Mouse (Mus musculus) intestine, embryonic 14.5 days (tissue): ENCODE measurements at regions not wholly inside any gene's neighbourhood (a gene's known extent, or its start where the extent isn't known, plus 50 kb on each side); places are given as distances from the start of the nearest gene placed in this dataset.
A peak's percentile ranks its signal among the peaks of the same experiment; 100 is the strongest.

Source experiments
- ATAC-seq: fragments of 200-750 bp; cut with Nextera tagmentation; replicated peaks from 2 replicates; pipeline ENCODE4 v1.8.0; 2017; ENCODE audit warnings: low read depth, moderate number of reproducible peaks, moderate TSS enrichment, moderate library complexity; ENCODE audit not compliant: low FRiP score, low TSS enrichment
- DNase-seq: peaks from one replicate; pipeline ENCODE4 v3.0.0-alpha.2; 2018; ENCODE audit warnings: low spot score
- H3K27ac ChIP-seq: fragments of 300-500 bp; sonication (generic); 2 replicates; pipeline ENCODE4 v1.5.1; 2014; ENCODE audit warnings: low read depth, mild to moderate bottlenecking, control low read depth
- H3K27me3 ChIP-seq: fragments of 300-500 bp; sonication (generic); replicated peaks from 2 replicates; pipeline ENCODE4 v1.6.1; 2014; ENCODE audit warnings: low read length, control low read depth; ENCODE audit not compliant: control insufficient read depth, insufficient read depth
- H3K36me3 ChIP-seq: fragments of 300-500 bp; sonication (generic); 2 replicates; pipeline ENCODE4 v1.6.1; 2014; ENCODE audit warnings: low read length, control low read depth; ENCODE audit not compliant: control insufficient read depth, insufficient read depth
- H3K4me1 ChIP-seq: fragments of 300-500 bp; sonication (generic); replicated peaks from 2 replicates; pipeline ENCODE4 v1.6.1; 2014; ENCODE audit warnings: low read length, control low read depth, mixed read lengths; ENCODE audit not compliant: control insufficient read depth, insufficient read depth
- H3K4me2 ChIP-seq: fragments of 300-500 bp; sonication (generic); 2 replicates; pipeline ENCODE4 v1.6.1; 2014; ENCODE audit warnings: low read length
- H3K4me3 ChIP-seq: fragments of 300-500 bp; sonication (generic); 2 replicates; pipeline ENCODE4 v1.5.1; 2014; ENCODE audit warnings: low read depth, low read length, control low read depth, mixed read lengths
- H3K9ac ChIP-seq: fragments of 300-500 bp; sonication (generic); 2 replicates; pipeline ENCODE4 v1.6.1; 2014; ENCODE audit warnings: mild to moderate bottlenecking, low read length
- H3K9me3 ChIP-seq: fragments of 300-500 bp; sonication (generic); 2 replicates; pipeline ENCODE4 v1.6.1; 2016; ENCODE audit warnings: low read length, control low read depth; ENCODE audit not compliant: control insufficient read depth
- WGBS: fragments of 180-500 bp; shearing (Covaris S2); extraction: QIAGEN DNeasy Blood & Tissue Kit; methylation state at CpG from one replicate; pipeline ENCODE4 v1.1.7; 2014; 5-methylcytosine and 5-hydroxymethylcytosine counted together

DNA sequence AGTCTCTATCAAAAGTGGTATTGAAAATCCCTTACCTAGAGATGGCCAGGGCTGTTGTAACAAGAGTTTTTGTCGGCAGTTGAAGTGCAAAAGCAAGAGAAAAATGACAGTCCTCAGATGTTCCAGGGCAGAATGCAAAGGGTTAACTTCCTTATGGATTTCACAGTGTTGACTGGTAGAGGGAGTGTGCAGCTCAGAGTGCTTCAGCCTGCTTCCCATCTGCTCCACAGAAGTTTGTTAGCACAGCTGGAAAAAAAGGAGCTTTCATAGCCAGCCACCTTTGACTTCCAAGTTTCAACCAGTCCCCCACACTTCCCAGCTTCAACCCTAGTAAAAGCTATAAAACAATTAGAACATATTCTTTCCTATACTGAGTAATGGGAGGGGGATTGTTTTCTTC, 1098.9 kb downstream of the Slc22a22 start:
- 38% methylated on average over 1 of the region's 1 CpGs for WGBS
- H3K4me2 ChIP-seq: no peak overlapping the region
- no peaks in the 10 kb centered on the region for H3K27me3 ChIP-seq
- no peak overlapping the region for H3K4me3 ChIP-seq
- ATAC-seq (no peak), DNase-seq (no peak)
- H3K9me3 ChIP-seq: no peaks in the 10 kb centered on the region
- H3K36me3 ChIP-seq: no peaks in the 10 kb centered on the region
- H3K9ac ChIP-seq: no peak overlapping the region
- no peak overlapping the region for H3K27ac ChIP-seq
- no peaks in the 10 kb centered on the region; the same call in 1 of the 2 replicates for H3K4me1 ChIP-seq

DNA sequence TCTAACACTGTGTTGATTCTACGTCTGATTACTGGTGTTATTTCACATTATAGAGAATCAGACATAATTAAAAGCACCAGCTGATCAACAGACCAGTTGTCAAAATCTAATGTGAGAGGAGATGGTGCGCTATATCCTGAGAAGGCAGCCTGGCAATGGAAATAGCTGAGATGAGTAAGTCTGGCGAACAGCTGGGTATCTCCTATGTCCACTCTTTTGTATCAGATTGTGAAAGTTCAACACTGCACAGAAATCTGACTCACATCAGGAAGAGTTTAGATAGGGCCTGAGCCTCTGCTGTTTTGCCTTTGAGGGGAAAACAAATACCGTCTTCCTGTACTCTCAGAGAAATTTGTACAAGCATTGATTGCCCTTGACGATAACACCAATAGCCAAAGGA, 1126.5 kb downstream of the Slc22a22 start:
- no peak for ATAC-seq
- 82% methylated on average over 5 of the region's 5 CpGs for WGBS
- no peaks in the 10 kb centered on the region for H3K9me3 ChIP-seq
- H3K27me3 ChIP-seq: no peaks in the 10 kb centered on the region
- no peak overlapping the region for H3K9ac ChIP-seq
- H3K4me2 ChIP-seq: no peak overlapping the region
- H3K4me1 ChIP-seq: no peaks in the 10 kb centered on the region
- no peak overlapping the region for H3K27ac ChIP-seq
- no peaks in the 10 kb centered on the region for H3K36me3 ChIP-seq
- no peak overlapping the region for H3K4me3 ChIP-seq
- DNase-seq: no peak

DNA sequence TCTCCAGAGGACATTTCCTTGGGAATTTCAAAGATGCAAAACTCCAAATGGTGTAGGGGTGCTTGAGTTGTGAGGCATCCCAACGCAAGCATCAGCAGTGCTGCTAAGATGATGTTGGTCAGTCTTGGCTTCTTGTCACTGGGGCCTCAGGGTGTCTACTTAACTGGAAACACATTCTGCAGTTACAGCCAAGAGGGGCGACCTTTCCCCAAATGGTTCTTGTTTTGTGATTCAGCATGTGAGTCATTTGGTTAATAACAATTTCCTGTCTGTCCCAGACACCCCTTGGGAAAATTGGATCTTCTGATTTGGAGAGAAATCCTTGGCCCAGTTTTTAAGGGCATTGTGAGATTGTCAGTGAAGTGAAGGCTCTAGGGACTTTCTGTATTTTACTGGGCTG, 1131.3 kb downstream of the Slc22a22 start:
- no peak for ATAC-seq
- H3K4me3 ChIP-seq: no peak overlapping the region
- no peak overlapping the region for H3K27ac ChIP-seq
- H3K36me3 ChIP-seq: no peaks in the 10 kb centered on the region
- DNase-seq: no peak
- no peak overlapping the region for H3K4me2 ChIP-seq
- H3K4me1 ChIP-seq: peaks cover 3% of the 10 kb centered on the region; the same call in 1 of the 2 replicates
- no peaks in the 10 kb centered on the region for H3K9me3 ChIP-seq
- no peak overlapping the region for H3K9ac ChIP-seq
- no peaks in the 10 kb centered on the region for H3K27me3 ChIP-seq
- 79% methylated on average over 2 of the region's 2 CpGs for WGBS

DNA sequence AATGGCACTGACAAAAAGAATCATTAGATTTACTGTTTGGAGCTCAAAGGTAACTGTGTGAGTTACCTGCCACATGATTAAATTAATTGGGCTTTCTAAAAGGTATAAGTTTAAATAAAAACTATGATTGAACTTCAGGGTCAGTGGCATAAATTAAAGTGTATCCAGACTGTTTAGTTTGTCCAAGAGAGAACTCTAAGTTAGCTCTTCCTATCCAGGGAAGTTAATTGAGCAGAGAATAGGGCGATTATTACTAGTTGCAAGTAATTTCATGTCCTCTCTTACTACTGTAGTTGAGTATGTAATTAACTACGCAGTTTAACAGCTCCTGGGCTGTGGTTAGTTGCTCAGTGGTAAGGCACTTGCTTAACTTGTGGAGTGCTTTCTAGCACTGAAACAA, 1132.5 kb downstream of the Slc22a22 start:
- Histone ChIP-seq H3K4me3 (no peak overlapping the region), H3K36me3 (no peaks in the 10 kb centered on the region), H3K9ac (no peak overlapping the region), H3K4me1 (peaks cover 3% of the 10 kb centered on the region; the same call in 1 of the 2 replicates), H3K9me3 (no peaks in the 10 kb centered on the region), H3K27ac (no peak overlapping the region), H3K4me2 (no peak overlapping the region), H3K27me3 (no peaks in the 10 kb centered on the region)
- ATAC-seq: no peak
- no peak for DNase-seq
- 83% methylated on average over 2 of the region's 2 CpGs for WGBS

DNA sequence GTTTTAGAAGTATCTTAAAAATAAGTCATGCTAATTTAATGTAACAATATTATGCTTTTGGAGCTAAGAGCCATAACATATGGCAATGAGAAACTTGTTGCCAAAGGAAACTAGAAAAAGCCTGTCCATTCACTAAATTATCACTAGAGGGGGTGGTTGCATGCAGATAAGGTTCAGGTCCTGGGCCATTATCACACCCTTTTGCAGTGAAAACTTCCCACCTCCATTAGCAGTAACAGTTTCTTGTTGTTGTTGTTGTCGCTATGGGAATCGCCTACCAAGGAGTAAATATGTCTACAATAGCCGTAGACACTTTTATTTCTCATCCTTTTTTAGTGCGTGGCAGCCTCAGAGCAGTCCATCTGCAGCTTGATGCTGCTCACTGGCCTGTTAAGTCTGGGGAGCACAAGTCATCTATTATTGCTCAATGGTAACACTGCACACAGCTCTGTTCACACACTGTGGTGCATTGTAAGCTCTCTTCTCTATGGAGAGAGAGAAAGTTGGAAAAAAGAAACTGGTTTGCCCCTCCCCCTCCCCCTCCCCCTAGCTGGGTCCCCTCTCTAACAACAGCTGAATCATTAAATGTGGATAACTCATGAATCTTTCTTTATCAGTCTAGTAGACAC, 1133.0 kb downstream of the Slc22a22 start:
- WGBS: 50% methylated on average over 4 of the region's 4 CpGs
- ATAC-seq: no peak

DNA sequence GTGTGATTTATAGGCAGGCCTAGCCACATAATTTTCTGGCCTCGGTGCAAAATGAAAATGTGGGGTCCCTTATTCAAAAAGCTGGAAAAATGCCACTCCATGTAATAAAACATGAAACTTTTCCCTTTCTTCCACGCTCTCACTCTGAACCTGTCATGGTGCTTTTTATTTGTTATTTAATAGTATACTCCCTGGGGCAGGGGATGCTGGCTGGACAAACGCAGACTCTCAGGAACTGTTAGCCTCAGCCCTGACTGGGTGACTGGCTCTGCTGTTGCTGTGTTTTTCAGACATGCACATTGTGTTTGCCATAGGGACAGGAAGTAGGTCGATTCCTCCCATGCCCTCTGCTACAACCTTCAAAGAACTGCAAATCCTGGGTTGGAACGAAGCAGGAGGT, 1139.5 kb downstream of the Slc22a22 start:
- Histone ChIP-seq H3K27me3 (no peaks in the 10 kb centered on the region), H3K9ac (no peak overlapping the region), H3K27ac (no peak overlapping the region), H3K9me3 (no peaks in the 10 kb centered on the region), H3K4me3 (no peak overlapping the region), H3K4me1 (peaks cover 3% of the 10 kb centered on the region; the same call in 1 of the 2 replicates), H3K4me2 (no peak overlapping the region), H3K36me3 (no peaks in the 10 kb centered on the region)
- 46% methylated on average over 5 of the region's 5 CpGs for WGBS
- ATAC-seq (no peak), DNase-seq (no peak)

More for the DNA sequence above, 1133.0 kb downstream of the Slc22a22 start:
- no peaks in the 10 kb centered on the region for H3K27me3 ChIP-seq
- no peak overlapping the region for H3K9ac ChIP-seq
- peaks cover 3% of the 10 kb centered on the region; the same call in 1 of the 2 replicates for H3K4me1 ChIP-seq
- DNase-seq: no peak
- no peak overlapping the region for H3K4me2 ChIP-seq
- no peak overlapping the region for H3K4me3 ChIP-seq
- no peak overlapping the region for H3K27ac ChIP-seq
- H3K36me3 ChIP-seq: no peaks in the 10 kb centered on the region
- H3K9me3 ChIP-seq: no peaks in the 10 kb centered on the region

DNA sequence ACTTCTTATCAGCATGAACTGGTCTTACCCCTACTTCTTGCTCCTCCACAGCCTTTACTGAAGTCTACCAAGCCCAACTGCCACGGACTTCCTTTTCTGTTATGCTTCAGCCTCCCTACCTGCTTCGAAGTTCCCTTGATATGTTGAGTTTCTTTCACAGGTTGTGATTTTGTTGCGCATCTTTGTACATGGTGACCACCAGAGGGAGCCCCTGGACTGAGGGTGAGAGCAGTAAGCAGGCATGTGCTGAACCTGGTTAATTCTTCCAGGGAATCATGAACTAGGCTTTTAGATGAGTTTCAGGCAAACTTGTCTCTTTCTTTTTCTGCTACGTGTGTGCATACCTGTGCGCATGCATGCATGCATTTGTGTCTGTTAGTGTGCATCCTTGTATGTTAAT, 1141.0 kb downstream of the Slc22a22 start:
- no peak for ATAC-seq
- 31% methylated on average over 5 of the region's 5 CpGs for WGBS
- H3K36me3 ChIP-seq: no peaks in the 10 kb centered on the region

DNA sequence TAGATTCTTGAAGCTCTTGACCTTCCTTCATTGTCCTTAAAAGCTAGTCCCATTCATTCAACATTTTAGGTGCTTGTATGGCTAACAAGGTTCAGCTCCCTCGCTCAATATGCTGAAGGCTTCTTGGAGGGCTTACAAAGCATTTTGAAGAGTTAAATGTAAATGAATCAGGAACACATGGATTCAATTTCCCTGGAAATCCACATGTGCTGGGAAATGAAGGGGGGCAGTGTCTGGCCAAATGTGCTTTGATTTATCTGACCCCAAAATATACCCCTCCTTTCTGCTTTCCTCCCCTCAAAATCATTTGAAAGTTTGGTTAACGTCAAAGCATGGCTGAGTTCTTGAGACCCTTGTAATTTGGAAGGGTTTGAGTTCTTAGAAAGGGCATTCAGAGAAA, 1142.4 kb downstream of the Slc22a22 start:
- Histone ChIP-seq H3K4me1 (no peaks in the 10 kb centered on the region), H3K4me3 (no peak overlapping the region), H3K9me3 (no peaks in the 10 kb centered on the region), H3K4me2 (no peak overlapping the region), H3K27me3 (no peaks in the 10 kb centered on the region), H3K27ac (no peak overlapping the region), H3K9ac (no peak overlapping the region), H3K36me3 (no peaks in the 10 kb centered on the region)
- WGBS: 63% methylated on average over 2 of the region's 2 CpGs
- DNase-seq: no peak
- ATAC-seq: no peak

More for the DNA sequence above, 1141.0 kb downstream of the Slc22a22 start:
- Histone ChIP-seq H3K4me3 (no peak overlapping the region), H3K9me3 (no peaks in the 10 kb centered on the region), H3K4me1 (no peaks in the 10 kb centered on the region), H3K4me2 (no peak overlapping the region), H3K9ac (no peak overlapping the region), H3K27ac (no peak overlapping the region), H3K27me3 (no peaks in the 10 kb centered on the region)
- DNase-seq: peak; percentile 74

DNA sequence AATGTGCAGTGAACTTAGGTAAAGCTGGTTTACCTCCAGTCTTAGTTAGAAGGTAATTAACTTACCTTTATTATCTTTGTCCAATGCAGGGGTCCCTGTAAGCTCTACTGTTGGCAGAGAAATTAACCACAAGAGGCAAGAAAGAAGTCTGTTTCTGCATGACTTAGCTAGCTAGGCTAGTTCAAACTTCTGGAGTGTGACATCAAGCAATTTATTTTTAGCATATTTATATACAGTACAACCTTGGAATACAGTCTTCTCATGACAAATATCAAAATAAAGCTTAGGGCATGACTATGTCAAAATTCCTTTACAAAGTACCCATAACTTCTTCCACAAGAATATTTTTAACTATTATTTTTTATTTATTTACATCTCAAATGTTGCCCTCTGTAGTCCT, 1156.9 kb downstream of the Slc22a22 start:
- no peak overlapping the region for H3K9ac ChIP-seq
- H3K36me3 ChIP-seq: no peaks in the 10 kb centered on the region
- DNase-seq (no peak), ATAC-seq (no peak)
- H3K27me3 ChIP-seq: no peaks in the 10 kb centered on the region
- H3K27ac ChIP-seq: no peak overlapping the region
- H3K9me3 ChIP-seq: no peaks in the 10 kb centered on the region
- no peak overlapping the region for H3K4me2 ChIP-seq
- H3K4me3 ChIP-seq: no peak overlapping the region
- H3K4me1 ChIP-seq: no peaks in the 10 kb centered on the region
